Mouse (Mus musculus): ENCODE results near the gene Actr1a.
A peak's percentile ranks its signal among the peaks of the same experiment; 100 is the strongest.

The Actr1a gene

DNA sequence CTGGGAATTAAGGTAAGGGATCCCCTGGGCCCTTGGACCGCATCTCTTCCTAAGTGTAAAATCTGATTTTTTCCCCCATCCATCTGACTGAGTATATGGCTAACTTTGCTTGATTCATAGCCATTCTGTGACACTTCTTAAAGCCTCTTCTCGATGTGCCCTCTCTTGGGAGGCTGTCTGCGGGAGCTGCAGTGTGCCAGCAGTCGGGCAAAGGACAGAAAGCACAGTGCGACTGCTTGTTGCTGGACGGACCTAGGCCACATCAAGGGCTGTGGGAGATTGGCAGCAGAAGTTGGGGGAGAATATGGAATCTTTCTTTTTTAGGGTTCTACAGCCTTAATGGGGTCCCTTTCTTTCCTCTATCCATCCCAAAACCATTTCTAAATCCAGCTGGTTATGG, 3.8 kb upstream of the Actr1a start:
- no peak for DNase-seq

DNA sequence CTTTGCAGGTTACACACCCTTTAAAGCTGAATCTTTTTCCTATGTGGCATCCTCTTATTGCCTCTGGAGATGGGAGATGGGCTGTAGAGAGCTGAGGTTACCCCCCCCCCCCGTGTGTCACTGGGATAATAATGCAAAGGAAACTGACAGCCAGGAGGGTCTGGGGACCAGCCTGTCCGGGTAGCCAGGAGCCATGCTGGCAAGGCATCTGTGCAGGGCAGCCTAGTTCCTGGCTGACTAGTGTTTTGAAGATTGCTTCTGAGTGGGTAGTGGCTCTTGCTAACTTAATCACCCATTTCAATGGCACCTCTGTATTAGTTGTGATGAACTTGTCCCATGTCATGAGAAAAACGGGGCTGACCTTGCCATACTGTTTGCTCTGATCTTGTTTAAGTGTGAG, 2.9 kb upstream of the Actr1a start:
- no peak for DNase-seq

DNA sequence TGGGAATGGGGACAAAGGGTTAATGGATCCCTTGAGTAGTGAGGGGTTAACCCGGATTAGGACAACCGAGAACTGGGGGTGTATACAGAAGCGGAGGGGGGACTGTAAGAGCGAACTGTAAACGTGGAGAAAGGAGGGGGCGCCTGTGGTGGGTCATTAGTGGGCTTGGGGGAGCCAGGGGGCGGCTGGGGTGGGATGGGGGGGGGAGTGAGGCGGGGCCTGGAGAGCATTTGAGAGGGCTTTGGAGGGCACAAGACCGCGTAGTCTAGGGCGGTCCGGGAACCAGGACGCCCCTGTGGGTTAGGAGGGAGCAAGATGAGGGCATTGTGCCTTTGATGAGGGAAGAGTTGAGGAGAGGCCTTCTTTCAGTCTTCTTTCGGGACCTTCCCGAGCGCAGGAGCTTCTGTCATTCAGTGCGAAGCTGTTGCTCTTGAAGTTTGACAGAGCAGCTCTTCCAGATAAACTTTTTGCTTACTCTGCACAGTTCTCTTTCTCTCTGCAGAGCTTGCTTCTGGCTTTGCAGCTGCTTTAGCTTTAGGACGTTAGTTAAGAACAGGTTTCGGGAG, 2.0 kb upstream of the Actr1a start:
- peak; percentile 15 for DNase-seq

DNA sequence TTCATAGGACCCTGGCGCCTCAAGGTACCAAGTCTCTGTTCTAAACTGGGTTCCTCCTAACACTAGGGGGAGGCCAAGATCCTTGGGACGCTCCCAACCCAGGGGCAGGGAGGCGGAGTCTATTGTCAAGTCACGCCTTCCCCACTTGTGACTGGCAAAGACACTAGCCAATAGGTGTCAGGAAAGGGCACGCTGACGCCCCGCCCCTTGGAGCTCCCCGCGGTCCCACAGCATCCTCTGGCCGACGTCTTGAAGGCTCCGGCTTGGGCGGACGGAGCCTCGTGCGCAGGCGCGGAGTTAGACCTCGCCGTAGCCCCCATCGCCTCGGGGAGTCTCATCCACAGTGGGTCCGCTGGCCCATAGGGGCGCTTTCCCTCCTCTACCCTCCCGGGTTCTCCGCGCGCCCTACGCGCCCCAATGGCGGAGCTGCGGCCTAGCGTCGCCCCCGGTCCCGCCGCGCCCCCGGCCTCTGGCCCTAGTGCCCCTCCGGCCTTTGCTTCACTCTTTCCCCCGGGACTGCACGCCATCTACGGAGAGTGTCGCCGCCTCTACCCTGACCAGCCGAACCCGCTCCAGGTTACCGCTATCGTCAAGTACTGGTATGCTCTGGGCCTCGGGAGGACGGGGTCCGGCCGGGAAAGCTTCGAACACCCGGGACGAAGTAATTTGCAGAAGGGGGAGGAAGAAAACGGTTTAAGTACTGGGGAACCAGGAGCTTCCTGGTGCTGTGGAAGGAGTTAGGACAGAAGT, 1.3 kb upstream of the Actr1a start, which contains the start of gene Sufu:
Gene Sufu (plus strand): TSS at position 211 of the 750 bp plus-strand sequence.
- peak; percentile 95 for DNase-seq

DNA sequence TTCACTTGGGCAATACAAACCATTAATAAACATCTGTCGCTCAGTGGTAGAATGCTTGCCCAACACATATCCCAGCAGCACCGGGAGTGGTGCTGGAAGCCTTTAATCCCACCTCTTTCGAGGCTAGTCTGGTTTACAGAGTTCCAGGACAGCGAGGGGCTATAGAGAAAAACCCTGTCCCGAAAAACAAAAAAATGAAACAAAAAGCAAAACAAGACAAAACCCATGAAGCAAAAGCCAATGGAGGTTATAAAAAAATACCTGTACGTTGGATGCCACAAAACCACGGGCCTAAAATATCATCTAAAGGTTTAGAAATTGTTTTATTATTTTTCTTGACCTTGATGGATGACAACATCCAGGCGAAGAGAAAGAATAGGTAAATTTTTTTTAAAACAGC, 561 bp upstream of the Actr1a start:
- DNase-seq = no peak

DNA sequence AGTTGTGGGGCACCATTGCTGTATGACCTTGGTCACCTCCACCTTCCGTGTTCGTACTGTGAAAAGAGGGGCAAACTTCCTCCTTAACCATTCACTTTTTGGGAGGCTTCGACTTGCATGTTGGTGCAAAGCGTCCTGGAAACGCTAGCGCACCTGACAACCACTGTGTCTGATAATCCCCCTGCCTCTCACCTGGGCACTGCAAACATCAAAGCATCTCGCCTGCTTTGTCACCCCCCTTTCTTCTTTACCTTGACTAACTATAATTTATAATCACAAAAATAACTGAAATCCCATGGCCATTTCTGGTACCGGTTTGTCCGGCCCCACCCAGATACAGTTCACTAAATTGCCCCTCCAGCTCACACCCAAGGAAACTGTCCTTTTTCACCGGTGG, 838 bp downstream of the Actr1a start:
- no peak for DNase-seq

DNA sequence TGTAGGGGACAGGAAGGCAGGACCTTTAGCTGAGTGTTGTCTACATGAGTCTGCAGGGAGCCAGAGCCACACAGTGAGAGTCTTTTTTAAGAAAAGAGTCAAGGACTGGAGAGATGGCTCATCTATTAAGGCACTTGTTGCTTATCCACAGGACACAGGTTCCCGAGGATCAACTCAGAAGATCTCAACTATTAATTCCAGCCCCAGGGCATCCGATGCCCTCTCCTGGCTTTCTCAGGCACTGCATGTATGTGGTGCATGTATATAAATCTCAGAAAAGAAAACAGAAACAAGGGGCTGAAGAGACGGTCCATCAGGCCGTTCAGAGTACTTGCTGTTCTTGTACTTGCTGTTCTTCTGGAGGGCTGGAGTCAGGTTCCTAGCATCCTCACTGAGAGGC, 3.5 kb downstream of the Actr1a start:
- DNase-seq = no peak

DNA sequence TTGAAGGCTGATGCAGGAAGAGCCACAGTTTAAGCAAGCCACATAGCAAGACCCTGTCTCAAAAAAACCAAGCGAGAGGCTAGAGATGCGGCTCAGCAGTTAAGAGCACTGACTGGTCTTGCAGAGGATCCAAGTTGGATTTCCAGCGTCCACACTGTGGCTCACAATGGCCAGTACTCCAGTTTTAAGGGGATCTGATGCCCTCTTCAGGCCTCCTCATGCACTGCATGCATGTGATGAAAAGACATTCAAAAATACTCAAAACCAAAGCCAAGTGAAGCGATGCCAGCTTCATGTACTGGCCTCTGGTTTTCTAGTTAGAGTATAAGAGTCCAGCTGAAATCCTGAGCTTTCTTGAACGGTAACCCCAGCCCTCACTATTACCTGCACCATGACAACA, 5.7 kb downstream of the Actr1a start:
- no peak for DNase-seq

DNA sequence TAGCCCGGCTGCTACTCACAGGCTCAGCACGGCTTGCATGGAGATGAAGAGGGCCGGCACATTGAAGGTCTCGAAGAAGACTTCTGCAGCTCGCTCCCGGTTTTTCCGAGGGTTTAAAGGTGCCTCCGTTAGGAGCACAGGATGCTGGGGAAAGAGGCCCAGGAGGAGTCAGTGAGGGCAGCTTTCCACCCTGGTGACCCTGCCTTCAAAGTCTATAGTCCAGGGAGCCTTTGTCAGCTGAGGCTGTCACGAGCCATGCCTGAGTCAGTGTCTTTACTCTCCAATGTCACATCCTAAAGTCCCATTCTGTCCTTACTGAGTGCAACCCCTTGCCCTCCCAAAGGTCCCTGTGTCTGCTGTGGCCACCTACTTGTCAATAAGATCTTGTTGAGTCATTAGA, 13.3 kb downstream of the Actr1a start:
- DNase-seq = no peak

DNA sequence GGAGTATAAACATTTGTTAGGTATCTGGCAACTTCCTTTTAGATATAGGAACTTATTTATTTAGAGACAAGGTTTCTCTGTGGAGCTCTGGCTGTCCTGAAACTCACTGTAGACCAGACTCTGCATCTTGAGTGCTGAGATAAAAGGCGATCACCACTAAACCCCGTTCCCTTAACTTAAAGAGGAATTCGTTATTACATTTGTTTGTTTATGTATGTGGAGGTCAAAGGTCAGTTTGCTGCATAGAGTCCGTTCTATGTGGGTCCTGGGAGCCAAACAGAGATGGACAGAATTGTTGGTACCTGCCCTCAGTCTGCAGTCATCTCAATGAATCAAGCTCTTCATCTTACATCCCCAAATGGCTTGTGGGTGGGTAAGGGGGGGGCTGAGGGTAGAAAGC, 19.7 kb downstream of the Actr1a start:
- no peak for DNase-seq

DNA sequence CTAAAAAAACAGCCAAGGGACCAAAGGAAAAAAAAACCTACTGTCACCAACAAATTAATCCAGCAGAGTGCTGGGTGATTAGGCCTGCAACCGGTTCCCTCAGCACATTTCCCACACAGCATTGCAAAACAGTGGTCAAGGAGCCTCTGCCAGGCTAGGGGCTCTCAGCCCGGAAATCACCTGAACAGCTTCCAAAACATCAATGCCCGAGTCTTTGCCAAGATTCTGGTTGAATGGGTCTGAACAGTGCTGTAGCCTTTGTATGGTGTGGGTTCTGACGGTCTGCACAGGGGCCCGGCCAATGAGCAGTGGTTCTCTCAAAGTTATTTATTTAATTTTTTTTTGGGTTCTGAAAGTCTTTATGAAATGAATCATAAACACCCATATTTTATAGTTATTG, 20.1 kb downstream of the Actr1a start:
- no peak for DNase-seq

DNA sequence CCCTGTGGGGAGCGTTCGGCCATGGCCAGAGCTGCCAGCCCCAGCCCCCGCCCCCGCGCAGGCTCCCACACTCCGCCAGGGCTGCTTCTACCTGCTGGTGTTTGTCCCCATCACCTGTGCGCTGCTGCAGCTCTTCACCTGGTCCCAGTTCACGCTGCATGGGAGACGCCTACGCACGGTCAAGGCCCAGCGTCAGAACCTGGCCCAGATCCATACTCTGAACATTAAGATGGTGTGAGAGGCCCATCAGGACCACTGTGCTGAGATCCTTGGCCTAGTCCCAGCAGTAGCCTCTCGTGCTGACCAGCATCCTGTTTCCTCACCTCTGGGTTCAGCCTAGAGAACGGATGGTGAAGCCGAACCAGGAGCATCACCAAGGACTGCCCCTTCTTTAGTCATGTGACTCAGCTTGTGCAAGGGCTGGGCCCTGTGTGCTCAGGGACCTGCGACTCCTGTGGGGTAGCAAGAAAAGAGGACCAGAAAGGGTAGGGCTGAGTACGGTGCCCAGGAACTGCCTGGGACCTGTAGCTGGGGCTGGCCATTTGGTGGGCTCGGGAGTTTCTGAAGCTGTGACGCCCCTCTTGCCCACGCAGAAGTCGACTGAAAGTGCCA, 21.0 kb downstream of the Actr1a start:
- DNase-seq = no peak

DNA sequence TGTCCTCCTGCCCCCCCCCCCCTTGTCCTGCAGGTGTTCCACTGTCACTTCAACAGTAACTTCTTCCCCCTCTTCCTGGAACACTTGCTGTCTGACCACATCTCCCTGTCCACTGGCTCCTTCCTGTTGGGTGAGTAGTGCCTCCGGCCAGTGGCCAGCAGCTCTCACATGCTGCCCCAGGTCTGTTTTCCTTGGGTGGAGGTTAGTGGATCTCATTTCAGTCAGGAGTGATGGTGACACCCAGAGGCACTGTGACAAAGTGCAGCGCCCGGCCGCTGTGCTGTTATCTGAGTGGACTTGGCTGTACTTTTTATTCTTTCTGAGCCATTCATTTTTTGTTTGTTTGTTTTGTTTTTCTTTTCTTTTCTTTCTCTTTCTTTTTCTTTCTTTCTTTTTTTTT, 26.3 kb downstream of the Actr1a start:
- peak; percentile 34 for DNase-seq

DNA sequence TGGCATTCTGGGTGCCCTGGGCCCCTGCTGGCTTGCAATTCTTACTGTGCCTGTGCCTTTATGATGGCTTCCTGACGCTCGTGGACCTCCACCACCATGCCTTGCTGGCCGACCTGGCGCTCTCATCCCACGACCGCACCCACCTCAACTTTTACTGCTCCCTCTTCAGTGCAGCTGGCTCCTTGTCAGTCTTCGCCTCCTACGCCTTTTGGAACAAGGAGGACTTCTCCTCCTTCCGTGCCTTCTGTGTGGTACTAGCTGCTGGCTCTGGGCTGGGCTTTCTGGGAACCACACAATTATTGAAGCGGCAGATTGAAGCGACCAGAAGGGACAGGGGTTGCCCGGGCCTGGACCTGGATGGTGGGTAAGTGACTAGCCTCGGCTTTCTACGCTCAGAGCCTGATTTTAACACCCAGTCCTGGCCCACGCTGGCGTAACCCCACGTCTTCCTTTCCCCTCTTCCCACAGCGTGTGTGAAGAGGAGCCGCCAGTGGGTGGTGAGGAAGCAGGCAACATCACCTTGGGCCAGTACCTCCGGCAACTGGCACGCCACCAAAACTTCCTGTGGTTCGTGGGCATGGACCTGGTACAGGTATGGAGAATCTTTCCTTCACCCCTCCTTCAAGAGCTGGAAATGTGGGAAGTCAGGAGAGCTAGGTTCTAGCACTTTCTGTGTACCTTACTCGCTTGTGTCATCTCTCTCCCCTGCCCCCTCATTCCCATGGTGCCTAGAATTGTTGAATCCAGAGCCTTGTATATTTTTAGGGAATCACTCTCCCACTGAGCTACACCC, 27.6 kb downstream of the Actr1a start:
- DNase-seq = no peak

DNA sequence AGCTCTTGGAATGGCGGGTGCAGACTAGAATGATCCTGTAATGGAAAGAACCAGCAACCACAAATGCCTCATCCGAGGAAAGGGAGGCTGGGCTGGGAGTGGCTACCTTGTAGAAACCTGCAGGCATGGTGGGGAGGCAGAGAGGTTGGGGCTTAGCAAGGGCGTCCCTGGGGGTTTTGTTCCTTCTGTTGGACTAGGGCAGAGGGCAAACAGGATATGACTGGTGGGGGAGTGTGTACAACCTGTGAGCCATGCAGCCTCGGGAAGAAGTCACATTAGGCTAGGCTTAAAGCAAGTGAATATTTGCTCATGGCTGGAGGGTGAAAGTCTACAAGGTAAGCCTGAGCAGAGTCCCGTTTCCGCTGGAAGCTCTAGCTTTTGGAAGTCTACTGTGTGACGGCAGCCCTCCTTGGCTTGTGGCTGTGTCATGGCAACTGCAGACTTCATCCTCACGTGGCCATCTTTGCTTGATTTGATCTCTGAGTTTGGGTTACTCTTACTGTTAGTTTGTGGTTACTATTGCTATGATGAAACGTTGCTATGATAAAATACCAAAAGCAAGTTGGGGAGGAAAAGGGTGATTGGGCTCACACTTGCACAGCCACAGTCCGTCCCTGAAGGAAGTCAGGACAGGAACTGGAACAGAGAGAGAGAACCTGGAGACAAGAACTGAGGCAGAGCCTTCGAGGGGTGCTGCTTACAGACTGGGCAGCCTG, 32.1 kb downstream of the Actr1a start:
- no peak for DNase-seq

DNA sequence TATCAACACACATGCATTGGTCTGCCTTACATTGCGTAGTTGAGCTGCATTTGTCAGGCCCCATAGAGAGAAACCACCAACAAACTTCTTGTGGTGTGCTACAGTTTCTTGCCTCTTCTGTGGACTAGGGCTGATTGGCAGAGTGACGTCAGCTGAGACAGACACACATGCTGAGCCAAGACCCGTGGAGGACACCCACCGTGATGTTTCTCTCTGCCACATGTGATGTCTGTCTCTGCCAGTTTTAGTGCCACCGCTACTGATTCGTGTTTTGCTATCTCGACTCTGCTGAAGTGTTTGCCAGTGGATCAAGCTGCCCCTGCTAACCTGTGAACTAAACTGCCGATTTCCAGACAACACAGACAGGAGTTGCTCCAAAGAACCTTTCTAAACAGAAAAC, 33.4 kb downstream of the Actr1a start:
- DNase-seq = no peak

DNA sequence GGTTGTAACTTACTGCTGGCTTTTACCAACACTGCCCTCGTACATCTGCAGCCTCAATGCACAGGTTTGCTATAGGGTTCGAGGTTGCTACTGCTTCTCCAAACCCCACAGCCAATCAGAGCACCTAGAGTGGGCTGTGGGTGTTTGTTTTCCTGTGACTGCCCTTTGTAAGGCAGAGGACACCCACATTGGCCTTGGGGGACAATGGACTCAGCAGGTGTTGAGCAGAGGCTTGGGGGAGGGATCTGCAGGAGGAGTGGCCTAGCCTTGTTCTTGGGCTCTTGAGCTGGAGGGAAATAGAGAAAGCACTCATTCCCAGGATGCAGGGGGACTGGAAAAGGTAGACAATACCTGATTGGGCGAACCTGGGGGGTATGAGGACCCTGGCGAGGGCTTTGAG, 37.2 kb downstream of the Actr1a start:
- DNase-seq = no peak

DNA sequence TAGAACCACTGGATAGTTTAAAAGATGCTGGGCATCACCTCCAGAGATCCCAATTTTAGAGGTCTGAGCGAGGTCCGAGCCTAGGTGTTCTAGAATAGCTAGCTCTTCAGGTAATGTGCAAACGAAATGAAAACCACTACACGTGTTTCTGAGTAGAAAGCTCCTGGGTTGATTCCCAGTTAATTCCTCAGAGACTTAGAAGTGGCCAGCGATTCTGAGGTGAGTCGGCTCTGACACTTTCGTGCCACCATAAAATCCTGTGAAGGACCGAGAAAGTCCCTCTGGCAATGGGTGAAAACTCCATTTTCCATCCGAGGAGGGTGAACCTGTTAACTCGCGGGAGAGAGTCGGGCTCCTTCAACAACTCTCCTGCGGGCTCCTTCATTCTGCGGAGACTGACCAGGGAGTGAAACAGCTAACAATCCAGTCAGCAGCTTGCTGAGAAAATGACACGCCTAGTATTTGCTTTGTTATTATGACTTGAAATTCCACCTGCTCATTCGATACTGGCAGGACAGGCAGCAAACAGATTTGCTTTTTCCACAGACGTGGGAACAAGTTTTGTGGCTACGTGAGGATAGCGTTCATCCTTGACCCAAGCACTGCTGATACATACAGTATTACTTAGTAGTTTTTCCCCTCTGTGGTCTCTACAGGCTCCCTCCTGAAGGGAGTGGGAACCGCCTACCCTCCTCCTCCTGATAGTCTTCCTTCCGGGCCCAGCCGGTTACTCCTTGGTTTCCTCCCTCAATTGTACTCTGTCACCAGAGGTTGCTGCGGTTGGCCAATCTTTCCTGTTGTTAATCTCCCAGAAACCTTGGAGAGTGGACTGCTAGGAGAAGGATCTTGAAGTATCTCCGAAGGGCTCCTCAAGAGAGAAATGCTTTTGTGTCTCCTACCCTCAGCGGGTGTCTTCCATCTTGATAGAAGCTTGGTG, 37.9 kb downstream of the Actr1a start:
- no peak for DNase-seq

DNA sequence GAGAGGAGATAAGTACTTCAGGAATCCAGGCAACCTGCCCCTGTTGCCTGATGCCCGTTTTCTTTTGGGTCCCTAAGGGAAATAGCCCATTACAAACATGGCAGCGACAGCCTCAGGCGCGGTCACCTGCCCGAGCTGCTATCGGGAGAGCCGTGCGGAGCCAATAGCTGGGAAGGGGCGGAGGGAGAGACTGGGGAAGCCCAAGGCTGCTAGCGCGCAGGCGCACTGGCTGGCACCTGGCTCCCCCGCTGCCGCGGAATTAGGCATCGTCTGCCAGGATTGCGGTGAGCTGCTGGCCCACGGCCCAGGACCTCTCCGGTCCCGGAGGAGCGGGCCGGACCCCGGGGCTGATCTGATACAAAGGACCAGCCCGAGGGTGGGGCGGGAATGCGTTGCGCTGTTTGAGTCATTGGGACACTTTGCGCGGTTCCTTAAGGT, 38.8 kb downstream of the Actr1a start:
- peak; percentile 86 for DNase-seq

DNA sequence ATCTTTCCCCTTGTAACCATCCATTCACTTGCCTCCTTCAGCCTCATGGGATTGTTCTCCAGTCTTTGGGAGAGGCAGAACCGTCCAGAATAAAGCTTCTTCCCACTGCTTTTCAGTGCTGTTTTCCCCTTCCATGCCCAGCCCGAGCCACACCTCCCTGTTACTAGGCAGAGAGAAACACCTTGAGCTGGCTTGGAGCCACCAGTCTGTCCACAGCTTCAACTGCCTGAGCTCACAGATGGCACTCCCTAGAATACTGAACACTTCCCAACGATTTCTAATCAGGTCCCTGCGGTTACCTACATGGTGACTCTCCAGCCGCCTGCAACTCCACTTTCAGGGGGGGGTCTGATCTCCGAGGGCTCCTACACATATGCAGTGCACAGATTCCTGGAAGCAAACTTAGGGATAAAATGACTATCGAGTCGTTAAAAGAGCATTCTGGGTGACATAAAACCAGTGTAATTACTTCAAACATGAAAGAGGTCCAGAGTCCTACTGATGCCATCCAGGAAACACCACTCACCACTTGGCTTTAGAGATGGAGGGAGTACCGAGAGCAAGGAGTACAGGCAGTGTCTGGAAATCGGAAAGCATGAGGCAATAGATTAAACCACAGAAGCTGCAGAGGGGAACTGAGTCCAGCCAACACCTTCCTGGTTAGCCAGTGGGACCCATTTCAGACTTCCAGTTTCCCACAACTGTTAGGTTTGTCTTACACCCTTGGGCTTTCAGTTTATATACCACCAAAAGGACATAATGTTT, 45.2 kb downstream of the Actr1a start, which contains the start of gene 2310034G01Rik:
Gene 2310034G01Rik (minus strand): TSS at position 135 of the 765 bp plus-strand sequence.
- no peak for DNase-seq

DNA sequence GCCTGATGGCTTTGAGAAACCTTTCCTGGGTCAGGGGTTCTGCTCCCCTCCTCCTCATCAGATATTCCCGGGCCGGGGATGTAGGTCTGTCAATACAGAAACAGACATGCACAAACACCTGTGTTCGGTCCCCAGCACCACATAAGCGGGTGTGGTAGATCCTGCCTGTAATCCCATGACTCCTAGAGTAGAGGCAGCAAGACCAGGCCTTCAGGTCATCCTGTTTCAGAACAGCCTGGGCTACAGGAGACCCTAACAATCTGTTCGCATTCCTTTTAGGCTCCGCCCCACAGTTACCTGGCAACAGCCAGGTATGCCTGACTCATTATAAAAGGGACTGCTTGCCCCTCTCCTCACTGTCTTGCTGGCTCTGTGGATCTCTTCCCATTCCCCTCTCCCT, 46.0 kb downstream of the Actr1a start:
- no peak for DNase-seq

All from right cerebral cortex, postnatal 4 days (tissue).